Mouse (Mus musculus) cortical plate, adult 2 months (tissue): ENCODE measurements around the gene Nfya.

ENCODE experiments used
- CTCF ChIP-seq: fragments of 200-500 bp; IDR thresholded peaks from 2 replicates; pipeline ENCODE4 v1.5.1; 2011; ENCODE audit warnings: mild to moderate bottlenecking, control low read depth, low read length; ENCODE audit not compliant: insufficient read depth; ENCODE audit errors: extremely low read depth
- POLR2A ChIP-seq: fragments of 200-500 bp; IDR thresholded peaks from 2 replicates; pipeline ENCODE4 v1.6.1; 2011; ENCODE audit warnings: mild to moderate bottlenecking, low read length, control low read depth; ENCODE audit not compliant: insufficient read depth; ENCODE audit errors: extremely low read depth

DNA sequence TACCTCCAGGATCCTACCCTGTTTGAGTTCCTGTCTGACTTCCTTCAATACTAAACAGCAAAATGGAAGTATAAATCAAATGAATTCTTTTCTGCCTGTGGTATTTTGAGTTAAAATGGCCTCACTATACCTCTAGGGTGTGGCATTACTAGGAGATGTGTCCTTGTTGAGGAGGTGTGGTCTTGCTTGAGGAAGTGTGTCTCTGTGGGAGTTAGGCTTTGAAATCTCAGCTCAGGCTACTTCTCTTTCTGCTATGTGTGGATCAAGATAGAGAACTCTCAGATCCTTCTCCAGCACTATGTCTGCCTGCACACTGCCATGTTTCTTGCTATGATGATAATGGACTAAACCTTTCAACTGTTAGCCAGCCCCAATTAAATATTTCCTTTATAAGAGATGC, 30.7 kb downstream of the Nfya start:
- no peak for TF ChIP-seq POLR2A
- TF ChIP-seq CTCF = no peak
